Mouse (Mus musculus) thymus, adult 2 months (tissue): Measurements from ENCODE around the gene Il9r. TPM values are rescaled to one million over a fixed set of nuclear protein-coding genes. Genes with fewer than 3 reads are reported as not detected.

Source experiments
- DNase-seq: peaks from one replicate; pipeline ENCODE4 v3.0.0; 2021
- H3K27ac ChIP-seq: fragments of 200-500 bp; 2 replicates; pipeline ENCODE4 v1.5.1; 2012; ENCODE audit warnings: low read length, control low read depth; ENCODE audit not compliant: control insufficient read depth, insufficient read depth
- H3K27me3 ChIP-seq: fragments of 200-500 bp; 2 replicates; pipeline ENCODE4 v1.6.1; 2012; ENCODE audit warnings: mild to moderate bottlenecking, low read length, moderate library complexity, mixed read lengths; ENCODE audit not compliant: control insufficient read depth, insufficient read depth
- H3K36me3 ChIP-seq: fragments of 200-500 bp; 2 replicates; pipeline ENCODE4 v1.6.1; 2012; ENCODE audit warnings: mild to moderate bottlenecking, low read length, moderate library complexity; ENCODE audit not compliant: control insufficient read depth, insufficient read depth
- H3K4me1 ChIP-seq: fragments of 200-500 bp; replicated peaks from 2 replicates; pipeline ENCODE4 v1.6.1; 2012; ENCODE audit warnings: low read length; ENCODE audit not compliant: control insufficient read depth, insufficient read depth
- H3K4me3 ChIP-seq: fragments of 200-500 bp; 2 replicates; pipeline ENCODE4 v1.5.1; 2012; ENCODE audit warnings: mild to moderate bottlenecking, low read length, control low read depth, moderate library complexity; ENCODE audit not compliant: control insufficient read depth, insufficient read depth
- CTCF ChIP-seq: fragments of 200-500 bp; IDR thresholded peaks from 2 replicates; pipeline ENCODE4 v1.5.1; 2012; ENCODE audit warnings: mild to moderate bottlenecking, control low read depth, low read length, moderate library complexity, borderline replicate concordance; ENCODE audit not compliant: control insufficient read depth, poor library complexity, insufficient read depth; ENCODE audit errors: extremely low read depth
- POLR2A ChIP-seq: fragments of 200-500 bp; IDR thresholded peaks from 2 replicates; pipeline ENCODE4 v1.6.1; 2012; ENCODE audit warnings: mild to moderate bottlenecking, low read length, control low read depth, moderate library complexity; ENCODE audit not compliant: control insufficient read depth, poor library complexity, insufficient read depth; ENCODE audit errors: extremely low read depth
- WGBS: fragments of 180-500 bp; shearing (Covaris S2); methylation state at CpG from one replicate; pipeline ENCODE4 v1.1.7; 2018; 5-methylcytosine and 5-hydroxymethylcytosine counted together
- polyA plus RNA-seq: library from polyadenylated mRNA; depleted of rRNA; stranded (reverse); fragments of >200 nt; gene quantifications from 2 replicates; pipeline ENCODE4 v1.2.3, GENCODE M21; 2012

The Il9r gene
- polyA plus RNA-seq, 1 experiment, result 16.4 TPM

GRCm38 (mm10) chr11:32224468-32225139, 24.5 kb upstream of the Il9r start:
- DNase-seq, result no peak
- peaks cover 34% of the 10 kb centered on the region for H3K4me1 ChIP-seq
- WGBS, result 14% methylated on average over 4 of the region's 4 CpGs
- peaks cover 25% of the 10 kb centered on the region for H3K27me3 ChIP-seq
- no peak for TF ChIP-seq POLR2A
- no peak for TF ChIP-seq CTCF
- H3K36me3 ChIP-seq, result no peaks in the 10 kb centered on the region
- H3K4me3 ChIP-seq, result no peak overlapping the region
- H3K27ac ChIP-seq, result no peak overlapping the region

GRCm38 (mm10) chr11:32223297-32223967, 23.4 kb upstream of the Il9r start:
- peaks cover 25% of the 10 kb centered on the region for H3K27me3 ChIP-seq
- H3K4me3 ChIP-seq, result no peak overlapping the region
- H3K36me3 ChIP-seq, result no peaks in the 10 kb centered on the region
- no peak for DNase-seq
- 75% methylated on average over 4 of the region's 4 CpGs for WGBS
- no peak overlapping the region for H3K27ac ChIP-seq
- H3K4me1 ChIP-seq, result peaks cover 34% of the 10 kb centered on the region
- TF ChIP-seq CTCF (no peak), POLR2A (no peak)

GRCm38 (mm10) chr11:32222570-32223194, 22.6 kb upstream of the Il9r start:
- TF ChIP-seq POLR2A (no peak), CTCF (no peak)
- Histone ChIP-seq H3K4me3 (no peak overlapping the region), H3K27ac (no peak overlapping the region), H3K36me3 (no peaks in the 10 kb centered on the region), H3K27me3 (peaks cover 25% of the 10 kb centered on the region), H3K4me1 (peaks cover 34% of the 10 kb centered on the region)
- 29% methylated on average over 21 of the region's 21 CpGs for WGBS
- no peak for DNase-seq

- no peaks in the 10 kb centered on the region for H3K36me3 ChIP-seq
- 2% methylated on average over 71 of the region's 72 CpGs for WGBS
- H3K27ac ChIP-seq, result no peak within 1 kb of the TSS
- peaks cover 25% of the 10 kb centered on the region for H3K27me3 ChIP-seq
- DNase-seq, result no peak
- TF ChIP-seq CTCF, result no peak
- TF ChIP-seq POLR2A, result no peak
- H3K4me3 ChIP-seq, result peak within 1 kb of the TSS; percentile 35
- H3K4me1 ChIP-seq, result peaks cover 32% of the 10 kb centered on the region
Observed at GRCm38 (mm10) chr11:32221951-32222409, 21.9 kb upstream of the Il9r start, which contains the start of gene Rhbdf1. TSS of gene Rhbdf1 (minus strand) at chr11:32222300.

- no peaks in the 10 kb centered on the region for H3K36me3 ChIP-seq
- peak; percentile 16 for DNase-seq
- no peak overlapping the region for H3K27ac ChIP-seq
- H3K27me3 ChIP-seq, result peaks cover 25% of the 10 kb centered on the region
- peak overlapping the region; percentile 35 for H3K4me3 ChIP-seq
- 6% methylated on average over 46 of the region's 46 CpGs for WGBS
- H3K4me1 ChIP-seq, result peaks cover 29% of the 10 kb centered on the region
- TF ChIP-seq CTCF (no peak), POLR2A (0 out of 2 replicates have a peak, but pooled peaks have one; percentile 30)
Observed at GRCm38 (mm10) chr11:32221225-32221950, 21.3 kb upstream of the Il9r start.
